Mouse (Mus musculus) lung, adult 2 months (tissue): ENCODE measurements around the gene Catsper4.

Source experiments
- CTCF ChIP-seq: fragments of 200-500 bp; IDR thresholded peaks from 2 replicates; pipeline ENCODE4 v1.5.1; 2011; ENCODE audit warnings: mild to moderate bottlenecking, low read length, control low read depth; ENCODE audit not compliant: insufficient read depth
- POLR2A ChIP-seq: fragments of 200-500 bp; IDR thresholded peaks from 2 replicates; pipeline ENCODE4 v1.6.1; 2011; ENCODE audit warnings: low read depth, mild to moderate bottlenecking, control low read depth, low read length, borderline replicate concordance; ENCODE audit errors: extremely low read depth

DNA sequence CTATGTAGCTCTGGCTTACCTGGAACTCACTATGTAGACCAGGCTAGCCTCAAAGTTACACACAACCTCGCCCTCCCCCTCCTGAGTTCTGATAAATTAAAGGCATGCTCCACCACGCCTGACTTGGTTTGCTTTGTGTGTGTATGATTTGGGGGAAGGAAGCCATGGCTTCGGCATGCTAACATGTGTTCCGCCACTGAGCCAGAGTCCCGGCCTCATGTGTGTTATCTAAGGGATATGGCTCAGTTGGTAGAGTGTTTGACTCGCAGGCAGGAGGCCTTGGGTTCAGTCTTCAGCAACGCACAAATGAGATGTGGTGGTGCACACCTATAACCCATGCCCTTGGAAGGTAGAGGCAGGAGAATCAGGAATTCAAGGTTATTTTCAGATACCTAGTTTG lies 44.8 kb upstream of the Catsper4 start:
- no peak for TF ChIP-seq POLR2A
- no peak for TF ChIP-seq CTCF
